In the genomic region with DNA sequence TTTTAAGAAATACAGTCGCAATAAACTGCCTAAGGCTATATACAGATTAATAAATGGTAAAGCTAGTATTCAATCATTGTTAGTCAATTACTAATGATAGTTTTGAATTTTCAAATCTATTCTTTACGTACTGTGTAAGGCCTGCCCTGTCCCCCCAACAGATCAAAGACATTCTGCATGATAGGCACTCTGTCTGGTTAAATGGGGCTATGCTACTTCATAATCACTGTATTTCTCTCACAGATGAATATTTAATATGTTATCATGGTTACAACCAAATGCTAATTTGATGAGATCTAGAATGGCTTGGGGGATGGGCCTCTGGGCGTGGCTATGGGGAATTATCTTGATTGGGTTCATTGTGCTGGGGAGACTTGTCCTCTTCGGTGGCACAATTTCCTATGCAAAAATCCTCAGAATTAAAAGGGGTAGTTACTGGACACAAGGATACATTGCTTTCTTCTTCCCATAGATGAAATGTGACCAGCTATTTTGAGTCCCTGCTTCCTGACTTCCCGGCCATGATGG, we compare ENCODE assay signal across 14 mouse cellular contexts.
"Had no signal": no experiment of that assay in that cellular context is flagged by ENCODE, and none has a peak within 500 bp of the region (broad histone marks: within the 10 kb centered on the region; RNA-seq: fewer than 3 reads in every experiment).

No protein-coding gene starts in this region.

- H3K4me1 ChIP-seq: limb, embryonic 15.5 days; neural tube, embryonic 13.5 days had no signal

- H3K27me3 ChIP-seq: limb, embryonic 15.5 days; liver, embryonic 12.5 days; neural tube, embryonic 13.5 days had no signal

- H3K4me3 ChIP-seq: limb, embryonic 15.5 days; liver, embryonic 12.5 days; myocyte; neural tube, embryonic 13.5 days had no signal

- H3K27ac ChIP-seq: kidney, postnatal 0 days; limb, embryonic 15.5 days; liver, embryonic 12.5 days; neural tube, embryonic 13.5 days; stomach, postnatal 0 days had no signal

- H3K4me2 ChIP-seq: limb, embryonic 15.5 days; liver, embryonic 12.5 days; lung, embryonic 14.5 days; neural tube, embryonic 13.5 days had no signal

- H3K9me3 ChIP-seq: limb, embryonic 15.5 days; liver, embryonic 12.5 days; neural tube, embryonic 13.5 days had no signal

- H3K36me3 ChIP-seq: limb, embryonic 15.5 days; neural tube, embryonic 13.5 days had no signal

- H3K9ac ChIP-seq: limb, embryonic 15.5 days; liver, embryonic 12.5 days; lung, embryonic 14.5 days; neural tube, embryonic 13.5 days had no signal

- ATAC-seq: liver, embryonic 12.5 days had no signal

- DNase-seq: kidney, adult 11 months; kidney, adult 9 months; kidney, postnatal 36 days; layer of hippocampus, adult 9-11 months; layer of hippocampus, postnatal 36 days; lung, embryonic 14.5 days; lung, postnatal 10 days; lung, postnatal 4 days had no signal
